Mouse (Mus musculus) neural tube, embryonic 15.5 days (tissue): ENCODE results near the gene Lrrc7. TPM values are rescaled to one million over a fixed set of nuclear protein-coding genes. Genes with fewer than 3 reads are reported as not detected.

Source experiments
- ATAC-seq: fragments of 200-750 bp; cut with Nextera tagmentation; 2 replicates; pipeline ENCODE4 v1.8.0; 2017; ENCODE audit warnings: mild to moderate bottlenecking, moderate TSS enrichment, moderate library complexity; ENCODE audit not compliant: low FRiP score
- H3K27ac ChIP-seq: fragments of 300-500 bp; sonication (generic); replicated peaks from 2 replicates; pipeline ENCODE4 v1.5.1; 2015; ENCODE audit warnings: mild to moderate bottlenecking, inconsistent platforms
- H3K27me3 ChIP-seq: fragments of 300-500 bp; sonication (generic); replicated peaks from 2 replicates; pipeline ENCODE4 v1.6.1; 2015; ENCODE audit warnings: inconsistent platforms
- H3K36me3 ChIP-seq: fragments of 300-500 bp; sonication (generic); 2 replicates; pipeline ENCODE4 v1.6.1; 2015; ENCODE audit warnings: inconsistent platforms
- H3K4me1 ChIP-seq: fragments of 300-500 bp; sonication (generic); 2 replicates; pipeline ENCODE4 v1.6.1; 2015; ENCODE audit warnings: inconsistent platforms
- H3K4me2 ChIP-seq: fragments of 300-500 bp; sonication (generic); 2 replicates; pipeline ENCODE4 v1.6.1; 2015; ENCODE audit warnings: inconsistent platforms, mild to moderate bottlenecking, moderate library complexity
- H3K4me3 ChIP-seq: fragments of 300-500 bp; sonication (generic); replicated peaks from 2 replicates; pipeline ENCODE4 v1.5.1; 2015; ENCODE audit warnings: mild to moderate bottlenecking, inconsistent platforms
- H3K9ac ChIP-seq: fragments of 300-500 bp; sonication (generic); replicated peaks from 2 replicates; pipeline ENCODE4 v1.6.1; 2015; ENCODE audit warnings: mild to moderate bottlenecking, inconsistent platforms
- H3K9me3 ChIP-seq: fragments of 300-500 bp; sonication (generic); replicated peaks from 2 replicates; pipeline ENCODE4 v1.6.1; 2016; ENCODE audit warnings: inconsistent platforms
- WGBS: fragments of 180-500 bp; shearing (Covaris S2); methylation state at CpG from one replicate; pipeline ENCODE4 v1.1.7; 2015; ENCODE audit warnings: mixed read lengths; 5-methylcytosine and 5-hydroxymethylcytosine counted together
- polyA plus RNA-seq: library from polyadenylated mRNA; unstranded; fragments of >200 nt; fragmentation: Nextera tagmentation; extraction: Ambion mirVana; gene quantifications from 2 replicates; pipeline ENCODE4 v1.2.1, GENCODE M21; 2015

The Lrrc7 gene
- polyA plus RNA-seq, 1 experiment from 2014 or later: 14.3 TPM

DNA sequence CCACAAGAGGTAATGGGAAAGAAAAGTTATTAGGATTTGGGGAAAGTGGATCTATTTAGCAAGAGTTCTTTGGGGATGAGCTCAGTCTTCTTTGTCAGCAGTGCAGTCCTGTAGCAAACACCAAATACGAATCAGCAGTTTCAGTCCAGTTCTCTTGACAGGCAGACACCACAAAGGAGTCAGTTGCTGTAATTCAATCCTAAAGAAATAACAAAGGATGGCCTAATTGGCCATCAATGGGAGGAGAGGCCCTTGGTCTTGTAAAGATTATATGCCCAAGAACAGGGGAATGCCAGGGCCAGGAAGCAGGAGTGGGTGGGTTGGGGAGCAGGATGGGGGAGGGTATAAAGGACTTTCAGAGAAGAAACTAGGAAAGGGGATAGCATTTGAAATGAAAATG lies 33.5 kb downstream of the Lrrc7 start:
- Histone ChIP-seq H3K9me3 (no peaks in the 10 kb centered on the region), H3K27me3 (no peaks in the 10 kb centered on the region), H3K4me1 (no peaks in the 10 kb centered on the region), H3K4me3 (no peak overlapping the region), H3K9ac (no peak overlapping the region), H3K27ac (no peak overlapping the region), H3K4me2 (no peak overlapping the region), H3K36me3 (no peaks in the 10 kb centered on the region)
- no peak for ATAC-seq
- WGBS: 29% methylated on average over 1 of the region's 1 CpGs

DNA sequence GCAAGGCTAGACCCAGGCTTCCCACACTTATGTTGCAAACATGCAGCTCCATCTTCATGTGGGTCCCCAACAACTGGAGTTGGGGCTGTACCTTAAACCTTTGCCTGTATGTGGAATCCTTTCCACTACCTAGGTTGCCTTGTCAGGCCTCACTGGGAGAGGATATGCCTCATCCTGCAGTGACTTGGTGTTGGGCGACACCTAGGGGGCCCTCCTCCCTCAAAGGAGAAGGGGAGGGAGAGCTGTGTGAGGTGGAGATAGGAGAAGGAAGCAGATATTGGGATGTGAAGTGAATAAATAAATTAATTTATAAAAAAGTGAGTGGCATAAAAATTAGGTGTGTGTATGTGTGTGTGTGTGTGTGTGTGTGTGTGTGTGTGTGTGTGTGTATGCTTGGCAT lies 68.3 kb downstream of the Lrrc7 start:
- H3K4me3 ChIP-seq: no peak overlapping the region
- no peaks in the 10 kb centered on the region for H3K9me3 ChIP-seq
- H3K36me3 ChIP-seq: no peaks in the 10 kb centered on the region
- ATAC-seq: no peak
- no peaks in the 10 kb centered on the region for H3K4me1 ChIP-seq
- H3K9ac ChIP-seq: no peak overlapping the region
- WGBS: 79% methylated on average over 1 of the region's 1 CpGs
- no peak overlapping the region for H3K4me2 ChIP-seq
- no peak overlapping the region for H3K27ac ChIP-seq
- H3K27me3 ChIP-seq: no peaks in the 10 kb centered on the region

DNA sequence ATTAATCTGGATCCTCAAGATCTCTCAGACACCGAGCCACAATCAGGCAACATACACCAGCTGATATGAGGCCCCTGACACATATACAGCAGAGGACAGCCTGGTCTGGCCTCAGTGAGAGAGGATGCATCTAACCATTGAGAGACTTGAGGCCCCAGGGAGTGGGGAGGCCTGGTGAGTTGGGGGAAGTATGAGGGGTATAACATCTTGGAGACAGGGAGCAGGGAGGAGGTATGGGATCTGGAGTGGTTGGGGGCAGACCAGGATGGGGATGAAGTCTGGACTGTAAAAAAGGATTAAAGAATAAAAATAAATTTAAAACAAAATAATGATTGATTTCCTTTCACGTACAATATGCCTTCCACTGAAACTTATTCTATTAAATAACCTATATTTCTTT lies 82.3 kb downstream of the Lrrc7 start:
- Histone ChIP-seq H3K4me2 (no peak overlapping the region), H3K4me1 (no peaks in the 10 kb centered on the region)
- WGBS: 87% methylated on average over 2 of the region's 2 CpGs

DNA sequence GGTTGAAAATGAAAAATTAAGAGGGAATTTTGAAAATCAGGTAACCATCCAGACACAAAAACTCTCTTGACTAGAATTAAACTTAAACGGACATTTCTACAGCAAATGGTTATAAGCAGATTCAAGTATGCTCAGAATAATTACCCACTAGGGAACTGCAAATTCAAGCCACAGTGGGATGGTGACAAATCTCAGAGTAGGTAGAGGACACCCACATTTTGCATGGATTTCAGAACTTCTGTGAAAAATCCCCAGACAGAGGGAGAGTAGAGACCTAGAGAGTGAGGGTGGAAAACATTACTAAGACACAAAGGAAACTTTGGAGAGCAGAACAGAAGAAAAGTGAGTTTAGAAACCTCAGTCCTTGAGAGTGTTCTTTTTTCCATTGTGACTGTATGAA lies 161.4 kb downstream of the Lrrc7 start:
- 63% methylated on average over 1 of the region's 1 CpGs for WGBS
- no peaks in the 10 kb centered on the region for H3K9me3 ChIP-seq
- H3K4me3 ChIP-seq: no peak overlapping the region
- H3K4me1 ChIP-seq: no peaks in the 10 kb centered on the region
- H3K9ac ChIP-seq: no peak overlapping the region
- H3K27me3 ChIP-seq: no peaks in the 10 kb centered on the region
- no peak overlapping the region for H3K27ac ChIP-seq
- no peak overlapping the region for H3K4me2 ChIP-seq
- H3K36me3 ChIP-seq: no peaks in the 10 kb centered on the region
- ATAC-seq: no peak

More for the DNA sequence above, 82.3 kb downstream of the Lrrc7 start:
- no peak overlapping the region for H3K27ac ChIP-seq
- no peak overlapping the region for H3K4me3 ChIP-seq
- no peaks in the 10 kb centered on the region for H3K36me3 ChIP-seq
- no peak overlapping the region for H3K9ac ChIP-seq
- H3K27me3 ChIP-seq: no peaks in the 10 kb centered on the region
- ATAC-seq: no peak
- H3K9me3 ChIP-seq: no peaks in the 10 kb centered on the region

DNA sequence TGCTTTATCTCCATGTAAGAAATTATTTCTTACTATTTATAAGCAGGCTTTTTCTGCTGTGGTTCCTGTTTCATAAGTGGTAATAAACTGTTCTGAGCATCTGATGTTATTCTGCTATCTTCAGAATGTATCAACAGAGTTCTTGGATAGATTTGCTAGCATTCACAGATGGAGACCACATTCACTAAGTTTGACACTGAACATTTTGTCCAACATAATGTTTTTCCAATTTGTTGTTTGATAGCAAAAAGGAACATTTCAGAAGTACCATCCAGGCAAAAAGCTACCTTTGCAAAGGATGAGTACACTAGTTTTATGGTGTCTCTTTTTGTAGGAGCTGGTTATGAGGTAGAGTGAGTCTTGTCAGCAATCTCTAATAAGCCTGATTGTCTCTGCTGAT lies 170.5 kb downstream of the Lrrc7 start:
- Histone ChIP-seq H3K27ac (no peak overlapping the region), H3K27me3 (no peaks in the 10 kb centered on the region), H3K4me1 (peaks cover 12% of the 10 kb centered on the region; the same call in 1 of the 2 replicates), H3K4me2 (no peak overlapping the region), H3K9ac (no peak overlapping the region), H3K4me3 (no peak overlapping the region), H3K9me3 (no peaks in the 10 kb centered on the region), H3K36me3 (no peaks in the 10 kb centered on the region)
- ATAC-seq: no peak

DNA sequence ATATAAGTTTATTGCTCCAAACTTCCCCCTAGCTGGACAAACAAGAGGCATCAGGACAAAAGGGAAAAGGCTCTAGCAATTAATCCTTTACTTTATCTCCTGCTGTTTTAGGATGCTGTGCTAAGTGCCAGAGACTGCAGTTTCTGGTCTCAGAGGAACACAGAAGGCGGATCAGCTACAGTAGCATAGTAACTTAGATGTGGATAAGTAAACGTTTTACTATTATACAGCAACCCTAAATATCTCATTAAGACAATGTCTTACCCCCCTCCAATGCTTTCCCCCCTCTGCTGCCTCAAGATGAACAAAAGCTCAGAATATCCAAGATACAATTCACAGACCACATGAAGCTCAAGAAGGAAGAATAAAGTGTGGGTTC lies 174.0 kb downstream of the Lrrc7 start:
- Histone ChIP-seq H3K9ac (no peak overlapping the region), H3K36me3 (no peaks in the 10 kb centered on the region), H3K4me3 (no peak overlapping the region), H3K27me3 (no peaks in the 10 kb centered on the region), H3K27ac (no peak overlapping the region), H3K9me3 (no peaks in the 10 kb centered on the region), H3K4me1 (peaks cover 12% of the 10 kb centered on the region; the same call in 1 of the 2 replicates), H3K4me2 (no peak overlapping the region)
- 17% methylated on average over 2 of the region's 2 CpGs for WGBS
- ATAC-seq: no peak

DNA sequence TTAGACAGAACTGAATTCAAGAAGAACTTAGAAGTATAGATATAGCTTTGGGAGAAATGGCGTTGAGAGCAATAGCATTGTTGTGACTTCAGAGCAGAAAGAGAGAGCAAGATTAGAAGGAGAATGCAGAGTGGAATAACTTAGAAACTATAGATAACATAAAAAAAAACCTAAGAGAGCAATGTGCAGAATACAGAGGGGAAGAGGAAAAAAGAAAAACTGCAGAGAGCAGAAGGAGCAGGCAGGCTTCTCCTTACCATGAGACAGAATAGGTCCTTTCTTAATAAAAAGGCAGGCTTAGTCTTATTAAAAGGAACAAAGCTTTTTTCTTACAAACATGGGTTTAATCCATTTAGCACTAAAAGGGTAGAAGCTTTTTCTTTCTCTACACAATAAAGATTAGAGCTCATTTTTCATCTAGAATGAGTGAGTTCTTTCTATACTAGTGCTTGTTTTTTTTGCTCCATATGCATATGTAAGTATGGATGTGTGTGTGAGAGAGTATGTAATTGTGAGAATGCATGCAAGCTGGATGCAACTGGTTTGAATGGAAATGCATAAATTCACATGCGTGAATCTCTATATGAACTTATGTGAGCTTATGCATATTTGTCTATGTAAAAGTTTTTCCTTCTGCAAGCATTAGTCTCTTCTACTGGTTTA lies 174.5 kb downstream of the Lrrc7 start:
- no peaks in the 10 kb centered on the region for H3K9me3 ChIP-seq
- H3K36me3 ChIP-seq: no peaks in the 10 kb centered on the region
- no peak overlapping the region for H3K9ac ChIP-seq
- no peak overlapping the region for H3K4me3 ChIP-seq
- WGBS: 45% methylated on average over 2 of the region's 2 CpGs
- no peak overlapping the region for H3K27ac ChIP-seq
- H3K4me2 ChIP-seq: no peak overlapping the region
- ATAC-seq: no peak
- H3K4me1 ChIP-seq: peaks cover 12% of the 10 kb centered on the region; the same call in 1 of the 2 replicates
- no peaks in the 10 kb centered on the region for H3K27me3 ChIP-seq

DNA sequence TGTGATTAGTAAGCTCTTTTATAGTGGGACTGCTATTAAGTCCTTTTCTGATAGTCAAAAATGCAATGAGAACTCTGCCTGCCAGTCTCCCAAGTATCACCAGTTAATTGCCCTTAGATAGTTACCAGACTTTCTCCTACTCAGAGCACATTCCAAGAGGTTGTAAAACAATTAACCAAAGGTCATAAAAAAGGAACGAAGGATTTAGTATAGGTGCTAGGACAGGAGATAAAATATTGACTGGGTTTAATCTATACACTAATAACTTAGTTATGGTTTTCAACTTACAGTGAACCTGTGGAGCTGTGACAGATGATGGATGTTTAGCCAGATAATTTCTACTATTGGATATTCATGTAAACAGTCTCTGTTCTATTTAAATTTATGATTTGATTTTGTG lies 175.2 kb downstream of the Lrrc7 start:
- Histone ChIP-seq H3K4me2 (no peak overlapping the region), H3K9ac (no peak overlapping the region), H3K27me3 (no peaks in the 10 kb centered on the region), H3K36me3 (no peaks in the 10 kb centered on the region), H3K4me3 (no peak overlapping the region), H3K4me1 (peaks cover 10% of the 10 kb centered on the region; the same call in 1 of the 2 replicates), H3K9me3 (no peaks in the 10 kb centered on the region), H3K27ac (no peak overlapping the region)
- 0% methylated on average over 1 of the region's 1 CpGs for WGBS
- no peak for ATAC-seq

DNA sequence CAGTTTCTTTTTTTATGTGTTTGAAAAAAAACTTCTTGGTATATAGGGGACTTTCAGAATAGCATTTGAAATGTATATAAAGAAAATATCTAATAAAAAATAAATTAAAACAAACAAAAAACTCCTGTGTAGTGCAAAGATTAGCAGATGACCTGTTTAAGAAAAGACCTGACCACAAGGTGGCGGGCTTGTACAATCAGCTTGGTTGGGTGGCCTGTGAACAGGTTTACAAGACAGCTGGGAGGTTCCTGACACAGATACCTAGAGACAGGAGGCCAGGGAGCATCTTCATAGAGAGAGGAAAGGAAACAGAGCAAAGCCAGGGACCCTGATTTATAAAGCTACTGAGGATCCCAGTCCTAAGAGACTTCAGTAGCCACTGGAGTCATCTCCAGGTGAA lies 186.1 kb downstream of the Lrrc7 start:
- no peaks in the 10 kb centered on the region for H3K9me3 ChIP-seq
- no peaks in the 10 kb centered on the region for H3K27me3 ChIP-seq
- H3K4me1 ChIP-seq: no peaks in the 10 kb centered on the region
- H3K36me3 ChIP-seq: no peaks in the 10 kb centered on the region
- WGBS: 3% methylated on average over 1 of the region's 1 CpGs
- no peak overlapping the region for H3K27ac ChIP-seq
- H3K4me3 ChIP-seq: no peak overlapping the region
- no peak overlapping the region for H3K4me2 ChIP-seq
- no peak for ATAC-seq
- H3K9ac ChIP-seq: no peak overlapping the region

DNA sequence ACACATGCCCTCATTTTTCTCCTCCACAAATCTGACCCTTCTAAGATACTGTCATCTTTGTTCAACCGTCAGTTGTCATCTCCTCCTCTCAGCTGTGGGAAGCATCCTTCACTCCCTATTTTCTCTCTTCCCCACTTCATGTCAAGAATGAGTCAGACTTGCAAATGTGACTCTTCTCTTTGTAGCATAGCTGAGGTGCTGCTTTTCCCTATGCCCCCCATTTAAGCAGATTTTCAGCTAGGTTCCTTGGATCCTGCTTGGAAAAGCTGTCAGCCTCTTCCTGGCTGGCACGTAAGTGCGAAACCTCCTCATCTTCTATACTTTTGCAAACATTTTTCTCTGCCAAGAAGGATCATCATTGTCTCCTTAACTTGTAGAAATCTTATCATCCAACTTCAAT lies 192.9 kb downstream of the Lrrc7 start:
- H3K27ac ChIP-seq: no peak overlapping the region
- H3K27me3 ChIP-seq: no peaks in the 10 kb centered on the region
- H3K4me2 ChIP-seq: no peak overlapping the region
- no peaks in the 10 kb centered on the region for H3K9me3 ChIP-seq
- no peaks in the 10 kb centered on the region for H3K4me1 ChIP-seq
- H3K36me3 ChIP-seq: no peaks in the 10 kb centered on the region
- no peak overlapping the region for H3K9ac ChIP-seq
- H3K4me3 ChIP-seq: no peak overlapping the region
- WGBS: 91% methylated on average over 3 of the region's 3 CpGs
- no peak for ATAC-seq

DNA sequence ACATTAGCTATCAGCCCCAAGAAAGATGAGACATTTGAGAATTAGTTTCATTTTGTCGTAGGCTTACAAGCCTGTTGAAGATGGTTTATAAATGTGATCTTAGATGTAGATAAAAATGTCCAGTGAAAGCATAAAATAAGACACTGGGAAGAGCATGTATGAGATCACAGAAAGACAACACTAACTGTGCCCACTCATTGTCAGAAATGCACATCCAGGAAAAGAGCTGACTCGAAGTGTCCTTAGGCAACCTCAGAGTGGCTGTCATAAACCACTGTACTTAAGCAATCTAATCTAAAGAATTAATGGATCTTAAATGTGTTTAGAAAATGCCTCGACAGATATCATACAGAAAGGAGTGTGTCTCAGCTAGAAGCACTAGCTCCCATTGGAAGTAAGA lies 196.2 kb downstream of the Lrrc7 start:
- no peak for ATAC-seq
- Histone ChIP-seq H3K4me2 (no peak overlapping the region), H3K9ac (no peak overlapping the region), H3K4me1 (no peaks in the 10 kb centered on the region), H3K36me3 (no peaks in the 10 kb centered on the region), H3K27me3 (no peaks in the 10 kb centered on the region), H3K27ac (no peak overlapping the region), H3K9me3 (no peaks in the 10 kb centered on the region), H3K4me3 (no peak overlapping the region)
- whole genome bisulfite sequencing: 82% methylated on average over 3 of the region's 3 CpGs

DNA sequence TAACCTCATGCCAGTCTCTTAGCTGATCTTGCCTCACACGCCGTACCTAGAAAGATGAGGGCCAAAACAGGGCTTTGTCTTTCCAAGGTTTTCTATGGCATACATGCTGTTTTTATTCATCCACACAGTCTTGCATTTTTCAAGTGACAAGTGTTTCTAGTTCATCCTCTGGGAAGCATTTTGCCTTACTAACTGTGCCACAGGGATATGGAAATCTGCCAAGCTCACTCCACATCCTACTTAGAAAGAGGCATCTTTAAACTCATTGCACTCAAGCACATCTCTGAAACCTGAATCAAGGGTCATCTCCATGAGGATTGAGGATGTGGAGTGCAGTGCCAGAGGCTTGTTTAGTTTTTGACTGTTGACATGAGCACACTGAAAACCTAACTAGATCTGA lies 199.9 kb downstream of the Lrrc7 start:
- H3K9me3 ChIP-seq: no peaks in the 10 kb centered on the region
- H3K4me3 ChIP-seq: no peak overlapping the region
- H3K9ac ChIP-seq: no peak overlapping the region
- 78% methylated on average over 2 of the region's 2 CpGs for WGBS
- no peaks in the 10 kb centered on the region for H3K27me3 ChIP-seq
- no peak for ATAC-seq
- no peak overlapping the region for H3K27ac ChIP-seq
- no peaks in the 10 kb centered on the region for H3K36me3 ChIP-seq
- H3K4me1 ChIP-seq: no peaks in the 10 kb centered on the region
- no peak overlapping the region for H3K4me2 ChIP-seq

DNA sequence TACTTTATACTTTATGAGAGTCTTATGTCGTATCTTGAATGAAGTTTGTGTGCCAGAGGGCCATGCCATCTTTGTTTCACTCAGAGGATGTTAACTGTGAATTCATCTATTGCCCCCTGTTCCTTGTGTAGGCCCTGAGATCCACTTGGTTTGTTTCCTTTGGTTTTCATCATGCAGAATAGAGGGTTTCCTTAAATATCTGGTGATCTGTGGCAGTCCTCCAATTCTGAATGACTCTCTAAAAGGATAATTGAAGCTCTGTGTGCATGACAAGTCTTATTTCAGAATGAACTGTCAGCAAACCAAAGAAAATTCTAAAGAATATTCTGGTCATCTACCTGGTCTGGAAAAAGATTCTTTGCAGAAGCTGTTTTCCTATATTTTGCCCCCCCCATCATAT lies 205.3 kb downstream of the Lrrc7 start:
- Histone ChIP-seq H3K4me1 (no peaks in the 10 kb centered on the region), H3K4me3 (no peak overlapping the region), H3K4me2 (no peak overlapping the region), H3K9ac (no peak overlapping the region), H3K36me3 (peaks cover 6% of the 10 kb centered on the region; the same call in 1 of the 2 replicates), H3K9me3 (no peaks in the 10 kb centered on the region), H3K27me3 (no peaks in the 10 kb centered on the region), H3K27ac (no peak overlapping the region)
- WGBS: 77% methylated on average over 1 of the region's 1 CpGs
- ATAC-seq: no peak
